Mouse (Mus musculus) small intestine, adult 2 months (tissue): Measurements from ENCODE around the gene Slc34a3.

Source experiments
- CTCF ChIP-seq: fragments of 200-500 bp; IDR thresholded peaks from 2 replicates; pipeline ENCODE4 v1.5.1; 2012; ENCODE audit warnings: low read depth, mild to moderate bottlenecking, control low read depth, inconsistent platforms, low read length, moderate library complexity, mixed read lengths; ENCODE audit not compliant: insufficient replicate concordance, insufficient read length; ENCODE audit errors: extremely low read depth
- POLR2A ChIP-seq: fragments of 200-500 bp; IDR thresholded peaks from 2 replicates; pipeline ENCODE4 v1.6.1; 2012; ENCODE audit warnings: low read depth, mild to moderate bottlenecking, control low read depth, inconsistent platforms, low read length, moderate library complexity

GRCm38 (mm10) chr2:25229582-25229981 lies 4.6 kb downstream of the Slc34a3 start:
- TF ChIP-seq CTCF (no peak), POLR2A (no peak)
